Mouse (Mus musculus): ENCODE measurements around the gene Gal3st1. TPM values are rescaled to one million over a fixed set of nuclear protein-coding genes. Genes with fewer than 3 reads are reported as not detected.
"Not testable (repeated sequence)": the region's sequence is repeated elsewhere in the genome, so short reads cannot be mapped to it uniquely, and the experiment has no call there.

Gene Gal3st1
- polyA plus RNA-seq, 1 experiment from 2014 or later: 2.5 TPM

DNA sequence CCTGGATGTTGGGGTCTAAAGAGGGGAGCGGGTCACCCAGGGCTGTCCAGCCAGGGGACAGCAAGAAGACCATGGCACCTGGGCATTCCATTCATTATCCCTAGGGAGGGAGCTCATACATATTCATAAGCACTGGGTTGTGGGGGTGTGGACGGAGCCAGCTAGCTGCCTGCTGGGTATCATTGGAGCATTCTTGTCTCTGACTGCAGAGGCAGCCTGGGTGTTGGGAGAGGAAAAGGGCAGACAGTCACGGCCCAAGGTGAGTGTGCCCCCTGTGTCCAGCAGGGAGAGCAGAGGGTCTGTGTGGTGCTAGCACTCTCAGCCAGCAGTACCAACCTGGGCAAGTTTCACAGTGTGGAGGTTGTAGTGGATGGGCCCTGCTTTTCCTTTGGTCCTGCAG, 6.3 kb downstream of the Gal3st1 start:
- Histone ChIP-seq H3K4me1 (no peaks in the 10 kb centered on the region), H3K27me3 (replicated peaks) (no peaks in the 10 kb centered on the region), H3K36me3 (no peaks in the 10 kb centered on the region), H3K4me2 (replicated peaks) (no peak overlapping the region), H3K9me3 (no peaks in the 10 kb centered on the region), H3K27ac (no peak overlapping the region), H3K9ac (no peak overlapping the region), H3K4me3 (no peak overlapping the region)
- WGBS: 50% methylated on average over 3 of the region's 3 CpGs
- no peak for ATAC-seq (ENCODE audit: low FRiP score, low read depth)

DNA sequence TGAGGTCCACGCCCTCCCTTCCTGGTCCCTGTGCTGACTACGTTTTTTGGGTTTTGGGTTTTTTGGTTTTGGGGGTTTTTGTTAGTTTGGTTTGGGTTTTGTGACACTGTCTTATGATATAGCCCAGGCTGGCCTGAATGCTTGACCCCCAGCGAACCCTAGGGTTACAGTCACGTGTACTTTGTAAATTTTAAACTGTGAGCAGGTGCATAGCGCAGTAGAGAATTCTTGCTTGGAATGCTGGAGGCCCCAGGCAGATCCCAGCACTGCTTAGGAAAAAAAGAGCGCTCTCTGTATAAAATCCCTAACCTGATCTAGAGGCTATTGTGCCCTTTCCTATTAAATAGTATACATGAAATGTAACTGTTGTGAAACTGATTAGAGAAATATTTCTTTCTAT, 9.7 kb downstream of the Gal3st1 start:
- no peak overlapping the region for H3K27ac ChIP-seq
- no peaks in the 10 kb centered on the region for H3K9me3 ChIP-seq
- no peak overlapping the region for H3K4me2 ChIP-seq (replicated peaks)
- 73% methylated on average over 6 of the region's 6 CpGs for WGBS
- no peak overlapping the region for H3K4me3 ChIP-seq
- H3K27me3 ChIP-seq (replicated peaks): peaks cover 19% of the 10 kb centered on the region
- no peak for ATAC-seq (ENCODE audit: low FRiP score, low read depth)
- no peaks in the 10 kb centered on the region for H3K36me3 ChIP-seq
- 0 out of 2 replicates have a peak, but pooled peaks cover 2% of the 10 kb centered on the region for H3K4me1 ChIP-seq
- H3K9ac ChIP-seq: no peak overlapping the region

DNA sequence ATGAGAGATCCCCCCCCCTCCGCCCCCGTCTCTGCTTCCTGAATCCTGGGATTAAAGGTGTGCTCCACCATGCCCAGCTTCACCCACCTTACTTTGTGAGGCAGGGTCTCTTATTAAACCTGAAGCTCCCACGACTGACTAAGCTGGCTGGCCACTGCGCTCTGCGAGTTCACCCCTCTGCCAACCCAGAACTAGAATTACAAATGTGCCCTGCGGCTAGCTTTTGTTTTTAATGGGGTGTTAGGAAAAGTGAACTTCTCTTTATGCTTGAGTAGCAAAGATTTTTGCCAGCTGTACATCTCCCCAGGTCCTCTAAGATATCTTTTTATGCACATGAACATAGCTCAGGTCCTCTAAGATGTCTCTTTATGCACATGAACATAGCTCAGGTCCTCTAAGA, 10.5 kb downstream of the Gal3st1 start:
- Histone ChIP-seq H3K4me1 (0 out of 2 replicates have a peak, but pooled peaks cover 8% of the 10 kb centered on the region), H3K9ac (no peak overlapping the region), H3K27ac (no peak overlapping the region), H3K36me3 (no peaks in the 10 kb centered on the region), H3K9me3 (no peaks in the 10 kb centered on the region), H3K4me3 (no peak overlapping the region), H3K27me3 (replicated peaks) (peaks cover 26% of the 10 kb centered on the region), H3K4me2 (replicated peaks) (no peak overlapping the region)
- WGBS: 81% methylated on average over 6 of the region's 6 CpGs
- ATAC-seq (ENCODE audit: low FRiP score, low read depth): no peak

DNA sequence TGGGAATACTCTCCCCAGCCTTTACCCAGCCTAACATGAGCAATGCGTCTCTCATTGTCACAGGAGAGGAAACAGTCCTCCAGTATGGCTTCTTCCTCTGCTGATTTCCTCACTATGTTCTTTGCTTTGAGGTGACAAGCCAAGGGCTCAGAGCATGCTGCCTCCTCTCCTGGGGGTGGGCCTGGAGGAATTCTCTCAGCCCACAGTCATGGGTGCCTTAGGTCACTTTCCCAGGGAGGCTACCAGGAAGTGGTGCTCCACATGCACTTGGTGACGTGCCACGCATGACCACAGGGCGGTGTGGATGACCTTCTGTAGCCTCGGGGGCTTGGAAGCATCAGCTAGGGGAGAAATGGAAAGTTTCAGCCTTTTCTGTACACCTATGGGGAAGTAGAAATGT, 12.1 kb downstream of the Gal3st1 start:
- Histone ChIP-seq H3K4me1 (0 out of 2 replicates have a peak, but pooled peaks cover 8% of the 10 kb centered on the region), H3K36me3 (no peaks in the 10 kb centered on the region), H3K9me3 (no peaks in the 10 kb centered on the region), H3K27me3 (replicated peaks) (peaks cover 41% of the 10 kb centered on the region), H3K9ac (no peak overlapping the region), H3K27ac (no peak overlapping the region), H3K4me2 (replicated peaks) (no peak overlapping the region), H3K4me3 (no peak overlapping the region)
- no peak for ATAC-seq (ENCODE audit: low FRiP score, low read depth)
- WGBS: 89% methylated on average over 5 of the region's 5 CpGs

DNA sequence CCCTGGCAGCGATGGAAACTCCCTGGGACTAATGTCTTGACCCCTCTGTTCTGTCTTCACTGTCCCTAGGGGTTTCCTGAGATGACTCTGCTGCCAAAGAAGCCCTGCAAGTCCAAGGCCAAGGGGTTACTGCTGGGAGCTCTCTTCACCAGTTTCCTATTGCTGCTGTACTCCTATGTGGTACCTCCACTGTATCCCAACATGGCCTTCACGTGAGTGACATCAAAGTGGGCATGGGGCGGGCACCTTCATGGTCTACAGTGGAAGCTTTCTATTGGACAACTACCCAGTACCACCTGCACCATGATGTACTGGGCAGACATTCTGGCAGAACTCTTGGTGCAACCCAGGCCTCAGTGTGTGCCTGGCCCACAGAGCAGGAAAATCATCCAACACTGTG, 13.4 kb downstream of the Gal3st1 start:
- H3K27me3 ChIP-seq (replicated peaks): peaks cover 45% of the 10 kb centered on the region
- H3K27ac ChIP-seq: no peak overlapping the region
- H3K36me3 ChIP-seq: no peaks in the 10 kb centered on the region
- 88% methylated on average over 3 of the region's 3 CpGs for WGBS
- H3K4me3 ChIP-seq: no peak overlapping the region
- ATAC-seq (ENCODE audit: low FRiP score, low read depth): no peak
- H3K9me3 ChIP-seq: no peaks in the 10 kb centered on the region
- no peak overlapping the region for H3K4me2 ChIP-seq (replicated peaks)
- no peak overlapping the region for H3K9ac ChIP-seq
- 0 out of 2 replicates have a peak, but pooled peaks cover 8% of the 10 kb centered on the region for H3K4me1 ChIP-seq

DNA sequence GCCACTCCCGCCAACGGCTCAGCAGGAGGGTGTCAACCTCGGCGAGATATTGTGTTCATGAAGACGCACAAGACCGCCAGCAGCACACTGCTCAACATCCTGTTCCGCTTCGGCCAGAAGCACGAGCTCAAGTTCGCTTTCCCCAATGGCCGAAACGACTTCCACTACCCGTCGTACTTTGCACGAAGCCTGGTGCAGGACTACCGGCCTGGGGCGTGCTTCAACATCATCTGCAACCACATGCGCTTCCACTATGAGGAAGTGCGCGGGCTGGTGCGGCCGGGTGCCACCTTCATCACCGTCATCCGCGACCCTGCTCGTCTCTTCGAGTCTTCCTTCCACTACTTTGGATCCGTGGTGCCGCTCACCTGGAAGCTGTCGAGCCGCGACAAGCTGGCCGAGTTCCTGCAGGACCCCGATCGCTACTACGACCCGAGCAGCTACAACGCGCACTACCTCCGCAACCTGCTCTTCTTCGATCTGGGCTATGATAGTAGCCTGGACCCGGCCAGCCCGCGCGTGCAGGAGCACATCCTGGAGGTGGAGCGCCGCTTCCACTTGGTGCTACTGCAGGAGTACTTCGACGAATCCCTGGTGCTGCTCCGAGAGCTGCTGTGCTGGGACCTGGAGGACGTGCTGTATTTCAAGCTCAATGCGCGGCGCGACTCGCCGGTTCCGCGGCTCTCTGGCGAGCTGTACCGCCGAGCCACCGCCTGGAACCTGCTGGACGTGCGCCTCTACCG, 14.7 kb downstream of the Gal3st1 start:
- Histone ChIP-seq H3K4me3 (peak overlapping the region; percentile 25), H3K27me3 (replicated peaks) (peaks cover 45% of the 10 kb centered on the region)

DNA sequence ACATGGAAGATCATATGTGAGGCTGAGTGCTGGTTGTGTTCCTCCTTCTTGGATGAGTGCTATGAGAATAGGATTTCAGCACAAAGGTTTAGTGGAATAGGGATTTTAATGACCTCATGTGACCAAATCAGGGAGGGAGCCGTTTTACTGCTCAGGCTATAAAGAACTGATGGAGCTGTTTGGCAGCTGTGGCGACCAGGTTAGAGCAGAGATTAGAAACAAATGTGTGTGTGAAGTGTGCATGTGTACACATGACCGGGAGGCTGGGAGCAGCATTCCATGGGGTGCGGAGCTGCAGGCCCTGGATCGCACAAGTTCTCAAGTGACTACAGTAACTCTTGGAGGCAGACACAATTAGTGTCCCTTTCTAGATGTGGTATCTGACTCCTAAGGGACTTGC, 16.1 kb downstream of the Gal3st1 start:
- no peak overlapping the region for H3K4me2 ChIP-seq (replicated peaks)
- 53% methylated on average over 5 of the region's 5 CpGs for WGBS
- H3K4me1 ChIP-seq: 0 out of 2 replicates have a peak, but pooled peaks cover 8% of the 10 kb centered on the region
- H3K4me3 ChIP-seq: no peak overlapping the region
- no peaks in the 10 kb centered on the region for H3K36me3 ChIP-seq
- ATAC-seq (ENCODE audit: low FRiP score, low read depth): no peak
- peaks cover 45% of the 10 kb centered on the region for H3K27me3 ChIP-seq (replicated peaks)
- H3K9ac ChIP-seq: no peak overlapping the region
- H3K9me3 ChIP-seq: no peaks in the 10 kb centered on the region
- H3K27ac ChIP-seq: no peak overlapping the region

More for the DNA sequence above, 14.7 kb downstream of the Gal3st1 start:
- Histone ChIP-seq H3K27ac (no peak overlapping the region), H3K9me3 (no peaks in the 10 kb centered on the region), H3K4me1 (0 out of 2 replicates have a peak, but pooled peaks cover 8% of the 10 kb centered on the region), H3K36me3 (no peaks in the 10 kb centered on the region), H3K9ac (no peak overlapping the region; the same call in 1 of the 2 replicates), H3K4me2 (replicated peaks) (peak overlapping the region; percentile 55)
- 7% methylated on average over 66 of the region's 66 CpGs for WGBS
- ATAC-seq (ENCODE audit: low FRiP score, low read depth): no peak

DNA sequence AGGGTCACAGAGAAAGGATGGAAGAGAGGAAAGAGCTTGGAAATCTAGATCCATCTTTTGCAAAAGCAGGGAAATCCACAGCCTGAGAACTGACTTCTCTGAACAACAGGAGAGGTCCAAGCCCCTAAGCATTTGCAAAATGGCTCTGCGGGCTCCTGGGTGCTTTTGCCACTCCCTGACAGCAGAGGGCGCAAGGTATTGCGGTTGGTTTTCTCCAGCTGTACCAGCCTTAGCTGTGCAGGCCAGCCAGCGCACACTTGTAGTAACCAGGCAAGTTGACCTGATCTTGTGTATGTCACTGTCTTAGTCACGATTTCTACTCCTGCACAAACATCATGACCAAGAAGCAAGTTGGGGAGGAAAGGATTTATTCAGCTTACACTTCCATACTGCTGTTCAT, 18.2 kb downstream of the Gal3st1 start:
- H3K4me1 ChIP-seq: 0 out of 2 replicates have a peak, but pooled peaks cover 8% of the 10 kb centered on the region
- no peak for ATAC-seq (ENCODE audit: low FRiP score, low read depth)
- H3K9me3 ChIP-seq: no peaks in the 10 kb centered on the region
- 9% methylated on average over 5 of the region's 5 CpGs for WGBS
- H3K4me2 ChIP-seq (replicated peaks): no peak overlapping the region
- H3K36me3 ChIP-seq: no peaks in the 10 kb centered on the region
- no peak overlapping the region for H3K9ac ChIP-seq
- no peak overlapping the region for H3K27ac ChIP-seq
- H3K4me3 ChIP-seq: no peak overlapping the region
- peaks cover 41% of the 10 kb centered on the region for H3K27me3 ChIP-seq (replicated peaks)

DNA sequence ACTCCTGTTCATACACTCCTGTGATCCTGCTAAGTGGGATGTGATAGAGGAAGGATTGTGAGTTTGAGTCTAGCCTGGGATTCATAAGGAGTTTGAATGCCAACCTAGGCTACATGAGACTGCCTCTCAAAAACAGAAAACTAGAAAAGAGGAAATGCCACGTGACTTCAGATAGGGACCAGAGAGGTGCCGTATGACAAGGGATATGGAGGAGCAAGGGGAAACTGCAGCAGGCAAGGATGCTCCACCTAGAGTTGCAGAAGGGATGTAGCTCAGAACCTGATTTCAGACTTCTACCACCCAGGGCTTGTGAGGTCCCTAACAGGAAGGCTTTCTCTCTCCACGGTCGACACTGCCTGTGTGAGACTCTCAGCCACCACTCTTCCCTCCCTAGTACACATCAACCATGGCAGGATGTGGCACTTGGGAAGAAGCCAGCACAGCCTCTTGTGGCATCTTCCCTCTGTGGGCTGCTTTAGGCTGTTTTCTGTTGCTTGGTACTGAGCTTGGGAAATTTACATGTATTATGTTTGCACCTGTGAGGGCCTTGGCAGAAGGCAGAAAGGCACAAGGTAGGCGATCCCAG, 21.9 kb downstream of the Gal3st1 start:
- Histone ChIP-seq H3K4me3 (no peak overlapping the region), H3K4me1 (no peaks in the 10 kb centered on the region), H3K36me3 (no peaks in the 10 kb centered on the region), H3K27me3 (replicated peaks) (peaks cover 6% of the 10 kb centered on the region; the same call in 1 of the 2 replicates), H3K27ac (no peak overlapping the region), H3K9me3 (no peaks in the 10 kb centered on the region), H3K4me2 (replicated peaks) (no peak overlapping the region), H3K9ac (no peak overlapping the region)
- WGBS: 74% methylated on average over 5 of the region's 5 CpGs
- no peak for ATAC-seq (ENCODE audit: low FRiP score, low read depth)

DNA sequence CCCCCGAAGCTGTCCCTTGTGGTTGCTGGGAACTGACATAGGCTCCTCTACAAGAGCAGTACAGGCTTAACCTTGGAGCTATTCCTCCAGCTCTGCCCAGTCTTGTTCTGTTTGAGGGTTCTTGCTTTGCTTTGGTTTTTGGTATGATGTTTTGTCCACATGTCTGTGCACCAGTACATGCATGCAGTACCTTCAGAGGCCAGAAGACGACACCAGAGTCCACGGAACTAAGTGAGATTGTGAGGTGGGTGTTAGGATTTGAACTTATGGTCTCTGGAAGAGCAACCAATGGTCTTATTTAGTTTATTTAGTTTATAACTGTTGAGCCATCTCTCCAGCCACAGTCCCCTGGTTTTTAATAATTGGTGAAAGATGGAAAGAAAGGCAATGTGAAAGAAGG, 23.0 kb downstream of the Gal3st1 start:
- ATAC-seq (ENCODE audit: low FRiP score, low read depth): no peak
- 84% methylated on average over 3 of the region's 3 CpGs for WGBS

DNA sequence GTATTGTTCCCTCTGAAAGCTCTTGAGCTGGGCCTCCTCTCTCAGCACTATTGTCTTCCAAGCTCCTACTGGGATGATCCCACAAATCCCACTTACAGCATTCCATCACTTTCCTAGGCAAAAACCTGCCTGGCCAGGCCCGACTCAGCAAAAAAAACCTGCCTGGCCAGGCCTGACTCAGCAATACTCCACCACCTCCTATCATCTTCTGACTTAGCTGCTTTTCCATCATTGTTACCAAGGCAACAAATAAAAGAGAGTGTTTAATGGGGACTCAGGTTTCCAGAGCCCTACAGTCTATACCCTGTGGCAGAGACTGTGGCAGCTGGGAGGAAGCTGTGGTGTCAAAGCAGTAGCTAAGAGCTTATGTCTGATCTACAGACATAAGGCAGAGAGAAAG, 29.2 kb downstream of the Gal3st1 start:
- Histone ChIP-seq H3K4me2 (replicated peaks) (no peak overlapping the region), H3K9me3 (no peaks in the 10 kb centered on the region), H3K9ac (no peak overlapping the region), H3K27ac (no peak overlapping the region), H3K4me1 (no peaks in the 10 kb centered on the region), H3K27me3 (replicated peaks) (no peaks in the 10 kb centered on the region), H3K36me3 (no peaks in the 10 kb centered on the region), H3K4me3 (no peak overlapping the region)
- 85% methylated on average over 1 of the region's 1 CpGs for WGBS
- ATAC-seq (ENCODE audit: low FRiP score, low read depth): no peak

More for the DNA sequence above, 23.0 kb downstream of the Gal3st1 start:
- Histone ChIP-seq H3K9ac (no peak overlapping the region), H3K4me2 (replicated peaks) (no peak overlapping the region), H3K36me3 (no peaks in the 10 kb centered on the region), H3K4me1 (no peaks in the 10 kb centered on the region), H3K27me3 (replicated peaks) (no peaks in the 10 kb centered on the region), H3K27ac (no peak overlapping the region), H3K4me3 (no peak overlapping the region), H3K9me3 (no peaks in the 10 kb centered on the region)

DNA sequence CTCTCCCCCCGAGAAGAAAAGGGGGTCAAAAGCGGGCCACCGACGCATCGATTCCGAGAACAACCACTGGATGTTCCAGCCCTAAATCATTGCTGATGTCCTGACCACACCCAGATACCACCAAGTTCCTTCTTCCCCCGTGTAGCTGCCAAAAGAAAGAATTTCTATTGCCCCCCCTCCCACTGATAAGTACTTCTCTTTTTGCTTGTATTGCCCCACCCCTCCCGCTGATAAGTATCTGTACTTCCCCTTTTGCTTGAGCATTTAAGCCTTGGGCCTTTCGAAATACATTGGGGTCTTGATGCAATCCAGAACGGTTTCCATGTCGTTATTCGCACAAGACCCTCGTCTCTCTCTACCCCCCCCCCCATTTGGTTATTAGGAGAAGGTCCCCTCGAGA, 32.4 kb downstream of the Gal3st1 start:
- H3K27ac ChIP-seq; H3K9me3 ChIP-seq; ATAC-seq (ENCODE audit: low FRiP score, low read depth); H3K4me3 ChIP-seq; H3K4me2 ChIP-seq (replicated peaks); H3K9ac ChIP-seq; H3K4me1 ChIP-seq; H3K36me3 ChIP-seq; H3K27me3 ChIP-seq (replicated peaks): not testable (repeated sequence)
- 87% methylated on average over 14 of the region's 14 CpGs for WGBS

DNA sequence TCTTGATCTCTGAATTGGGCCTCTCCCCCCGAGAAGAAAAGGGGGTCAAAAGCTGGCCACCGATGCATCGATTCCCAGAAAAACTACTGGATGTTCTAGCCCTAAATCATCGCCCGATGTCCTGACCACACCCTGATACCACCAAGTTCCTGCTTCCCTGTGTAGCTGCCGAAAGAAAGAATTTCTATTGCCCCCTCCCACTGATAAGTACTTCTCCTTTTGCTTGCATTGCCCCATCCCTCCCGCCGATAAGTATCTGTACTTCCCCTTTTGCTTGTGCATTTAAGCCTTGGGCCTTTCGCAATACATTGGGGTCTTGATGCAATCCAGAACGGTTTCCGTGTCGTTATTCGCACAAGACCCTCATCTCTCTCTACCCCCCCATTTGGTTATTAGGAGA, 38.7 kb downstream of the Gal3st1 start:
- H3K36me3 ChIP-seq; H3K4me3 ChIP-seq; H3K27me3 ChIP-seq (replicated peaks); H3K9ac ChIP-seq; ATAC-seq (ENCODE audit: low FRiP score, low read depth); H3K27ac ChIP-seq; H3K4me2 ChIP-seq (replicated peaks); H3K4me1 ChIP-seq; H3K9me3 ChIP-seq: not testable (repeated sequence)
- WGBS: 94% methylated on average over 13 of the region's 13 CpGs
